Comparison of ENCODE assay signal across 10 mouse cellular contexts in the genomic region with DNA sequence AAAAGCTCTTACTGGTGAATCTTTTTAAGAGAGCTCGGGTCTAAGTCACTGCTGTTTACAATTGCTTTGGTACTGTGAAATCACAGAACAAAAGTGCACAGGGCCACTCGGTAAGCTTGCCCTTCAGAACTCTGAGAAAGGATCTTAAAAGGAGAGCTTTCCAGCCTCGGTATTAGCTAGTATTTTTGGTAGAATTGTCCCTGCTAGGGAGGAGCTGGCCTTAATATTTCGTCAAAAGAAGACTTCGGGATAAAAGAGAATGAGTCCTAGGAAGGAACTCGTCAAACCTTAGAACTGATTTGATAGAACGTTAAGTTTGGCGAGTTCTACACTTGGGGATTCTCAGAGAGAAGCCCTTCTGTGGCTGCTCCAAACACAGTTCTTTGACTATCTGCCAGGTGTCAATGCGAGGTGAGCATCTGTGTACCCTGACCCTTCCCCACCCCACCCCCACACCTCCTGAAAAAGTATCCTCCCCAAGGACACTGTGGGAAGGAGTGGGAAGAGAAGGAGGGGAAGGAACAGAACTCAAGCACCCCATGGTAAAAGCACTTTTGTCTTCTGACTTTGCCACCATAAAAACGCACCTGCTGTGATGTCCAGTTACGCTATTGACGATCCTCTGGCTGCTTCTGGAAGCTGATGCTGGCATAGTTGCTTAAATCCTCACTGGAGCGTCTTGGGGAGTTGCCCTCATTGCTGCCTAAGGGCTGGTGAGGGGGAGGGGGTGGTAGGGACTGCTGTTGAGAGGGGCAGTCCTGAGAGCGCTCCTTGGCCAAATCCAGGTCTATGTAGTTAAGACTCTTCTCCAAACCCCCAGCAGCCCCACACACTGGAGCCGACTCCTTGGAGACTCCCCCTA. TPM values are rescaled to one million over a fixed set of nuclear protein-coding genes. Genes with fewer than 3 reads are reported as not detected.
DNase-seq lines count a peak whose midpoint lies in the region; ATAC-seq and TF ChIP-seq lines count a peak whose summit lies in the region.
"Had no signal": no experiment of that assay in that cellular context is flagged by ENCODE, and none has a peak within 500 bp of the region (broad histone marks: within the 10 kb centered on the region; RNA-seq: fewer than 3 reads in every experiment).

No protein-coding gene starts in this region.

- peak overlapping the region; percentile 35 for H3K4me3 ChIP-seq in kidney, postnatal 0 days (replicated peaks; ENCODE audit: low read depth, low read length)
- H3K4me3 ChIP-seq in neural tube, embryonic 14.5 days (ENCODE audit: low read depth, low read length), result peak overlapping the region; percentile 44

- H3K36me3 ChIP-seq in kidney, postnatal 0 days (ENCODE audit: insufficient read depth, low read length), result no peaks in the 10 kb centered on the region
- H3K36me3 ChIP-seq in neural tube, embryonic 14.5 days (ENCODE audit: control insufficient read depth, insufficient read depth, low read length), result no peaks in the 10 kb centered on the region; the same call in 1 of the 2 replicates

- 16% methylated on average over 15 of the region's 15 CpGs for WGBS in kidney, postnatal 0 days
- 6% methylated on average over 15 of the region's 15 CpGs for WGBS in neural tube, embryonic 14.5 days

- DNase-seq in kidney, adult 18-20 months, result peak; percentile 18
- DNase-seq in kidney, adult 9 months, result no peak
- DNase-seq in brain, embryonic 14.5 days (ENCODE audit: low read depth), result peak; percentile 56
- DNase-seq in gastrocnemius, postnatal 10 days, result peak; percentile 29
- no peak for DNase-seq in kidney, postnatal 0 days (ENCODE audit: low spot score)

- H3K9ac ChIP-seq in kidney, postnatal 0 days (ENCODE audit: low read depth, low read length), result peak overlapping the region; percentile 51
- H3K9ac ChIP-seq in neural tube, embryonic 14.5 days (replicated peaks; ENCODE audit: low read depth, low read length), result peak overlapping the region; percentile 54

- H3K4me1 ChIP-seq in kidney, postnatal 0 days (replicated peaks; ENCODE audit: insufficient read depth, low read length), result peaks cover 17% of the 10 kb centered on the region
- peaks cover 44% of the 10 kb centered on the region for H3K4me1 ChIP-seq in neural tube, embryonic 14.5 days (ENCODE audit: control insufficient read depth, insufficient read depth, low read length)

- TF ChIP-seq POLR2A in brain, embryonic 14.5 days (IDR thresholded peaks at IDR 0.05; ENCODE audit: borderline replicate concordance, extremely low read depth, insufficient read depth, insufficient read length, poor library complexity, severe bottlenecking), result no peak

- H3K27ac ChIP-seq in kidney, postnatal 0 days, result peak overlapping the region; percentile 78
- peak overlapping the region; percentile 39 for H3K27ac ChIP-seq in neural tube, embryonic 14.5 days (ENCODE audit: low read depth, low read length)

- TF ChIP-seq CTCF in brain, embryonic 14.5 days (IDR thresholded peaks at IDR 0.05; ENCODE audit: borderline replicate concordance, extremely low read depth, insufficient read depth, insufficient read length), result no peak
- no peak for TF ChIP-seq CTCF in kidney, postnatal 0 days (IDR thresholded peaks at IDR 0.05; ENCODE audit: low read depth)

- no peak for ATAC-seq in kidney, postnatal 0 days (replicated peaks; ENCODE audit: low FRiP score, low read depth)
- ATAC-seq in neural tube, embryonic 14.5 days (ENCODE audit: low read depth), result no peak
- ATAC-seq in erythroid progenitor cell, adult 5-6 weeks (replicated peaks; ENCODE audit: low FRiP score, poor library complexity, severe bottlenecking), result no peak
- ATAC-seq in frontal cortex, adult (ENCODE audit: low TSS enrichment), result no peak

- H3K4me2 ChIP-seq in kidney, postnatal 0 days (ENCODE audit: low read length), result peak overlapping the region; percentile 74
- peak overlapping the region; percentile 84 for H3K4me2 ChIP-seq in neural tube, embryonic 14.5 days (ENCODE audit: low read depth, low read length)

- H3K27me3 ChIP-seq in kidney, postnatal 0 days (ENCODE audit: insufficient read depth, low read length), result no peaks in the 10 kb centered on the region
- no peaks in the 10 kb centered on the region for H3K27me3 ChIP-seq in neural tube, embryonic 14.5 days (ENCODE audit: control insufficient read depth, insufficient read depth, low read length)

- no peaks in the 10 kb centered on the region for H3K9me3 ChIP-seq in kidney, postnatal 0 days (replicated peaks; ENCODE audit: low read length)
- H3K9me3 ChIP-seq in neural tube, embryonic 14.5 days (ENCODE audit: control insufficient read depth, low read length), result no peaks in the 10 kb centered on the region

RNA-seq across cellular contexts. Expression of a gene that starts 4.8 kb away (rescaled TPM):
- 11.8 and 17.6 TPM in 2 replicates for polyA plus RNA-seq in brain, embryonic 14.5 days (2012; rRNA removed)
- total RNA-seq in gastrocnemius, postnatal 10 days (2021), result 10 to 100 TPM; 62.4 to 76.2 TPM
- 3.0 and 3.1 TPM in 2 replicates for polyA plus RNA-seq in kidney, postnatal 0 days (2015; fragmentation: Nextera tagmentation; extraction: Ambion mirVana)
- 9.4 and 11.4 TPM in 2 replicates for polyA plus RNA-seq in neural tube, embryonic 14.5 days (2014; fragmentation: Nextera tagmentation; extraction: Ambion mirVana)
- 0.84 TPM in 1 of 2 replicates, not detected in the other for total RNA-seq in erythroid progenitor cell, adult 5-6 weeks (2015; ENCODE audit: low replicate concordance)
- total RNA-seq in erythroid progenitor cell, adult 5-6 weeks (2017; ENCODE audit: low replicate concordance), result 0.26 TPM in 1 of 2 replicates, not detected in the other

RNA-seq across cellular contexts. Expression of a gene that starts 29.8 kb away (rescaled TPM):
- 4.5 and 6.3 TPM in 2 replicates for polyA plus RNA-seq in brain, embryonic 14.5 days (2012; rRNA removed)
- total RNA-seq in gastrocnemius, postnatal 10 days (2021), result 10 to 100 TPM; 12.2 to 13.2 TPM
- polyA plus RNA-seq in kidney, postnatal 0 days (2015; fragmentation: Nextera tagmentation; extraction: Ambion mirVana), result 8.0 and 8.6 TPM in 2 replicates
- polyA plus RNA-seq in neural tube, embryonic 14.5 days (2014; fragmentation: Nextera tagmentation; extraction: Ambion mirVana), result 2.7 and 3.2 TPM in 2 replicates
- total RNA-seq in erythroid progenitor cell, adult 5-6 weeks (2015; ENCODE audit: low replicate concordance), result 12.2 and 13.0 TPM in 2 replicates
- total RNA-seq in erythroid progenitor cell, adult 5-6 weeks (2017; ENCODE audit: low replicate concordance), result 7.1 and 9.8 TPM in 2 replicates

RNA-seq across cellular contexts. Expression of a gene that starts 53.5 kb away (rescaled TPM):
- polyA plus RNA-seq in brain, embryonic 14.5 days (2012; rRNA removed), result 0.05 and 0.15 TPM in 2 replicates
- total RNA-seq in gastrocnemius, postnatal 10 days (2021), result not detected
- 10.8 and 11.1 TPM in 2 replicates for polyA plus RNA-seq in kidney, postnatal 0 days (2015; fragmentation: Nextera tagmentation; extraction: Ambion mirVana)
- polyA plus RNA-seq in neural tube, embryonic 14.5 days (2014; fragmentation: Nextera tagmentation; extraction: Ambion mirVana), result 33.9 and 35.4 TPM in 2 replicates
- not detected in 2 replicates for total RNA-seq in erythroid progenitor cell, adult 5-6 weeks (2015; ENCODE audit: low replicate concordance)
- total RNA-seq in erythroid progenitor cell, adult 5-6 weeks (2017; ENCODE audit: low replicate concordance), result not detected in 2 replicates
- total RNA-seq: heart, postnatal 14 days had no signal
- polyA plus RNA-seq: spleen, adult 2 months had no signal

Comparison
In these comparisons a context has a peak if more than half of its experiments do, and no peak if none do; other contexts are left out.
1. DNase-seq: peak in kidney, adult 18-20 months (single experiment), brain, embryonic 14.5 days (single experiment) and gastrocnemius, postnatal 10 days (single experiment); none in kidney, adult 9 months (single experiment) and kidney, postnatal 0 days (single experiment).
2. RNA of a gene that starts 53.5 kb away (polyA plus RNA-seq): 33.9 to 35.4 TPM in neural tube, embryonic 14.5 days and 10.8 to 11.1 TPM in kidney, postnatal 0 days; 0.05 to 0.15 TPM in brain, embryonic 14.5 days; every median in the first group is over 10 times any median in the second.